Mouse (Mus musculus) bone marrow macrophage, adult 2 months (primary cell): ENCODE results near the gene Kmt2c. TPM values are rescaled to one million over a fixed set of nuclear protein-coding genes. Genes with fewer than 3 reads are reported as not detected.
A peak's percentile ranks its signal among the peaks of the same experiment; 100 is the strongest.

Source experiments
- H3K27ac ChIP-seq: 2 replicates; pipeline ENCODE4 v1.5.1; 2012; ENCODE audit warnings: low read depth, low read length; ENCODE audit not compliant: insufficient read depth
- H3K4me1 ChIP-seq: 2 replicates; pipeline ENCODE4 v1.6.1; 2012; ENCODE audit warnings: low read length; ENCODE audit not compliant: control insufficient read depth, insufficient read depth
- H3K4me3 ChIP-seq: 2 replicates; pipeline ENCODE4 v1.5.1; 2012; ENCODE audit warnings: mild to moderate bottlenecking, low read length, moderate library complexity; ENCODE audit not compliant: insufficient read depth
- CTCF ChIP-seq: IDR thresholded peaks from 2 replicates; pipeline ENCODE4 v1.5.1; 2012; ENCODE audit warnings: low read depth, mild to moderate bottlenecking, low read length, moderate library complexity
- POLR2A ChIP-seq: IDR thresholded peaks from 2 replicates; pipeline ENCODE4 v1.6.1; 2012; ENCODE audit warnings: mild to moderate bottlenecking, low read depth, low read length, borderline replicate concordance
- polyA plus RNA-seq: library from polyadenylated mRNA; stranded (reverse); fragments of >200 nt; gene quantifications from 2 replicates; pipeline ENCODE4 v1.2.4, GENCODE M21; 2012; ENCODE audit not compliant: missing spikeins, insufficient read depth, insufficient read length

The Kmt2c gene
- polyA plus RNA-seq = 35.3 and 38.9 TPM in 2 replicates

DNA sequence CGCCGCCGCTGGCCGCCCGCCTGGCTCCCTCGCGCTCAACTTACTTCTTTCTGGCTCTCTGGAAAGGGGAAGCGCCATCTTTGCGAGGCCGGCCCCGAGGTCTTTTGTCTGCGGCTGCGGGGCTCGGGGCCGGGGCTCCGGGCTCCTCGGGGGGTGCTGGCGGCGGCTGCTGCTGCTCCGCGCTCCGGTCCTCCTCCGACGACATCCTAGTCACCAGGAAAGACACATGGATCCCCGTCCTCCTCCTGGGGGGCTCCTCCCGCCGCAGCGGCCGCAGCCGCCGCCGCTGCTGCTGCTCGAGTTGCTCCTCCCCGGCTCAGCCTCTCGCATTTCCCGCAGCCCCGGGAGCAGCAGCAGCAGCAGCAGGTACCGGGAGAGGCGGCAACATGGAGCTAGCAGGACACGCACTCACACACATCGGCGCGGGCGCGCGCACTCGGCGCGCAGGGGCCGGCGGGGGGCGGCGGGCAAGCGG lies at the start of gene Kmt2c:
Gene Kmt2c, minus strand, starts transcription at position 438 of the 475 bp plus-strand sequence.
- Histone ChIP-seq H3K4me3 (peak within 1 kb of the TSS; percentile 100), H3K4me1 (peaks cover 10% of the 10 kb centered on the region), H3K27ac (peak within 1 kb of the TSS; percentile 95)
- no peak for TF ChIP-seq CTCF
- TF ChIP-seq POLR2A = no peak

DNA sequence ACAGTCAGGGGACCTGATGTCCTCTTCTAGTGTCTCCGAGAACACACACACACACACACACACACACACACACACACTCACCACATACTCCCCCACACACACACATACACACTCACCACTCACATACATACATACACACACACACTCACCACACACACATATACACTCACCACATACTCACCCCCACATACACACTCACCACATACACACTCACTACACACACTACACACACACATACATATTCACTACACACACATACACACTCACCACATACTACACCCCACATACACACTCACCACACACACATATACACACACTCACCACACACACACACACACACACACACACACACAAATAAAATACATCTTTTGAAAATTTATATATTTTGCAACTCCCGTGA lies 48.3 kb upstream of the Kmt2c start:
- no peak for TF ChIP-seq POLR2A
- TF ChIP-seq CTCF = no peak
- no peaks in the 10 kb centered on the region for H3K4me1 ChIP-seq
- no peak overlapping the region for H3K4me3 ChIP-seq
- H3K27ac ChIP-seq = no peak overlapping the region

DNA sequence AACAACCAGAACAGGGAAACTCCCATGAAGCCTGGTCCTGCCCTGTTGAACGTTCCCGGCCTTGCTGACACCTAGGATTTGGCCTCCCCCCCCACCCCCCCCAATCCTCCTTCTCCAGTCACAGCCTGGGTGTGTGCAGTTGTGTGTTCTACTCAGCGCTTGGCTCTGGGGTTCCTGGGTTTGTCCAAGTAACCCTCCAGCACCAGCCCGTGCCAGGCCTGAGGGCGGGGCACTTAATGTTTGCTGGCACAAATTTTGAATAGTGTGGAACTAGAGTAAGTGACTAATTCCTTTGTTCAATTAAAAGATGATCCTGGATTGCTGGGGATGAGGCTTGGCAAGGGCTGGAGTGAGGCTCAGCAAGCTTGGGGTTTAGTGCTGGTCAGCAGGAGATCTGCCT lies 46.0 kb upstream of the Kmt2c start:
- Histone ChIP-seq H3K4me1 (no peaks in the 10 kb centered on the region), H3K4me3 (no peak overlapping the region), H3K27ac (no peak overlapping the region)
- TF ChIP-seq POLR2A = no peak
- no peak for TF ChIP-seq CTCF

DNA sequence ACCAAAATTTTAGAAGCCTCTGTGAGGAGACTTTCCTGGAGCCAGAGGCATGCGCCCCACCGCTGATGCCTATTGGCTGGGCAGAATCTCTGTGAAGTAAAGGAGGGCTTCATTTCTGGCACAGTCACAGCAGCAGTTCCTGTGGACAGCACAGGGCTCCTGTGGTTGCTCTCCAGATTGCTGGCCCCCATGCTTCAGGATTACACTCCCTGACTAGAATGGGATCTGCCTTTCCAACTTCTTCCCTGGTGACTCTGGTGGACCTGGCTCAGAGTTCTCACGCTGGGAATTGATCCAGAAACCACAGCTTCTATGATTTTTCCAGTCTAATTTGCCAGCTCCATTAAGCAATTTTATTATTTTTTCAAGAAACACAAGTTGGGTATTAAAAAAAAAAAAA lies 45.5 kb upstream of the Kmt2c start:
- Histone ChIP-seq H3K4me3 (no peak overlapping the region), H3K4me1 (no peaks in the 10 kb centered on the region), H3K27ac (no peak overlapping the region)
- TF ChIP-seq POLR2A (no peak), CTCF (no peak)

DNA sequence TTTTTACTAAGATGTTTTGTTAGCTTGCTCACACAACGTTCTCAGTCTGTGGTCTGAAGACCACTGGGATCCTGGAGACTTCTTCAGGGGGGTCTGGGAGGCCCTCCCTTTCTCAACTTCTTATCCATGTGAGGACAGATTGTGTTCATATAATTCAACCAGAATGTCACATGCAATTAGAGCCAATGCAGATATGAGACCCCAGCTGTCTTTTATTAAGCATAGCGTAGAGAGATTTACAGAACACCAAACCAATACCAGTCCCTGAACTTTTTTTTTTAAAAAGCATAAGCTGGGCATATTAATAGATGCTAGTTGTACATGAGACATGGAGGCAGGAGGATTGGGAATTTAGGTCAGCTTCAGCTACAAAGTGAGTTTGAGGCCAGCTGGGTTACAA lies 43.1 kb upstream of the Kmt2c start:
- TF ChIP-seq CTCF (no peak), POLR2A (no peak)

DNA sequence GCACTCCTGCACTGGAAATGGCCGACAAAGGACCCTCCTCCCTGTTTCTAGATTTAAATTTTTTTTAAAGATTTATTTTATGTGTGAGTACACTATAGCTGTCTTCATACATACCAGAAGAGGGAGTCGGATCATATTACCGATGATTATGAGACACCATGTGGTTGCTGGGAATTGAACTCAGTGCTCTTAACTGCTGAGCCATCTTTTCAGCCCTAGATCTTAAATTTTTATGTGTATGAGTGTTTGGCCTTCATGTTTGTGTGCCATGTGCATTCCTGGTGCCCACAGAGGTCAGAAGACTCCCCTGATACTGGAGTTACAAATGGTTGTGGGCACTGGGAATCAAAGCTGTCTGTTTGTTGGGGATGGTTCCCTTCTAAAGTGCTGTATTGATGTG lies 42.3 kb upstream of the Kmt2c start:
- no peak overlapping the region for H3K27ac ChIP-seq
- TF ChIP-seq POLR2A = no peak
- no peak overlapping the region for H3K4me3 ChIP-seq
- H3K4me1 ChIP-seq = no peaks in the 10 kb centered on the region

More for the DNA sequence above, 43.1 kb upstream of the Kmt2c start:
- no peak overlapping the region for H3K4me3 ChIP-seq
- no peaks in the 10 kb centered on the region for H3K4me1 ChIP-seq
- no peak overlapping the region for H3K27ac ChIP-seq

DNA sequence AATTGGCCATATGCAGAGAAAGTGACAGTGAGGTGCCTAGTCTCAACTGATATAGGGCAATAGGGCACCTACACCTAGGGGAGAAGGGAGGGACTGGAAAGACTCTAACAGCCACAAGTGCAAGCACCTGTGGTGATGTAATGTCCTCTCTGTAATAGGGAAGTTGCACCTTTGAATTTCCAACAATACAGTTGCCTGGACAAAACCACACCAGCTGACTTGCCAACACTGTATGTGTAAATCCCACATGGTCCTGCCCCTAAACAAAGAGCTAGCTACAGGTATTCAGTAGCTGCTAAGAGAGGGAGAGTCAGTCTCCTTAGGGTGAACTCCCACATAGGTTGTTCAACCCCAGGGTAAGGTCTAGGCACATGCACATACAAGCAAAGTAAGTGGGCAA lies 41.8 kb upstream of the Kmt2c start:
- Histone ChIP-seq H3K4me3 (no peak overlapping the region), H3K4me1 (no peaks in the 10 kb centered on the region), H3K27ac (no peak overlapping the region)
- TF ChIP-seq POLR2A (no peak), CTCF (no peak)

DNA sequence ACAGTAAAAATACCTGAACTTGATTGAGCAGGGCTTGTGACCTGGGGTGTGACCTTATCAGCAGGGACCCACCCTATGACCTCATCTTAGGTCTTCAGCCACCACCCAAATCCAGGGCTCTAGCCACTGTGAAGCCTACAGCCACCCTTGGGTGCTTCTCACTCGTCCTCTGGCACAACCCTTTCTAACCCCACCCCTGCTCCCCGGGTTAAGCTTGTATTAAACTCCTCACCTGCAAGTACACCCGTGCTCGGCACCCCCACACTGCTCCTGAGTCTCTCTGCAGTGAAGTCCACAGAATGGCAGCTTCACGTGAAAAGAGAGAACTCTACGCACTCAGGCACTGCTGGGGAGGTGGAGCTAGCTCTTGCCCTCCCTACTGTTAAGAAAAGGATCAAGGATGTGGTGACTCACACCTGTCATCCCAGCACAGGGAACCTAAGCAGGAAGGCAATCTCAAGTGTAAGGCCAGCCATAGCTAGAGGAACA lies 38.4 kb upstream of the Kmt2c start:
- no peak overlapping the region for H3K27ac ChIP-seq
- TF ChIP-seq CTCF = no peak
- no peak overlapping the region for H3K4me3 ChIP-seq
- no peaks in the 10 kb centered on the region for H3K4me1 ChIP-seq

DNA sequence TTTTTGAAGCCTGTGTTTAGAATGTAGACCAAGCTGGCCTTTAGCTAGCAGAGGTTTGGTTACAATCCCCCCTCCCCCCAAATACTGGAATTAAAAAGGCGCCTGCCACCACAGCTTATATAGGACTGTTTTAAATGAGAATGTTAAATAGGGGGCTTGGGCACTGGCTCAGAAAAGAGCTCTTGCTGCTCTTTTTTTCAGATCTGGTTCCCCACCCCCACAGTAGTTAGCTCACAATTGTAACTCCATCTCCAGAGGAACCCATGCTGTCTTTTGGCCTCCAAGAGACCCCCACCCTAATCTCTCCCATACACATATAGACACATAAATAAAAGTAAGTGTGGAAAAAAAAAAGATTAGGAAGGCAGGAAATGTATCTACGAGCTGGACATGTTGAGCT lies 37.9 kb upstream of the Kmt2c start:
- TF ChIP-seq POLR2A (no peak), CTCF (no peak)
- Histone ChIP-seq H3K27ac (no peak overlapping the region), H3K4me3 (no peak overlapping the region), H3K4me1 (no peaks in the 10 kb centered on the region)

DNA sequence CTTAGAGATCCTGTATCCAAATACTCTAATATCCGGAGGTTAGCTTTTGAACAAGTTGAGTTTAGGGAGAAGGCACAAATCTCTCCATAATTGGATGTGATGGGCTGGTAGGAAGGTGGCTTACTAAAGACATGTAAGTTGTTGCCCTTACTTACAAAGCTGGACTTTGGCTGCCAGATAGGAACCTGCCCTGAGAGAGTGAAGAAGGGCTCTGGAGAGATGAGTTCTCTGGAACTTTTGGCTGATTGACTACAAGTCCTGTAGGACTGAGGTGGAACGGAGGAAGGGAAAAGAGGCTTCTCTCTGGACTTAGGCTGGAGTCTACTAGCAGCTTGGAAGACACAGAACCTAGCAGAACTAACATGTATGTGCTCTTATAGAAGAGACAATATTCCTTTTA lies 37.0 kb upstream of the Kmt2c start:
- TF ChIP-seq POLR2A (no peak), CTCF (no peak)

DNA sequence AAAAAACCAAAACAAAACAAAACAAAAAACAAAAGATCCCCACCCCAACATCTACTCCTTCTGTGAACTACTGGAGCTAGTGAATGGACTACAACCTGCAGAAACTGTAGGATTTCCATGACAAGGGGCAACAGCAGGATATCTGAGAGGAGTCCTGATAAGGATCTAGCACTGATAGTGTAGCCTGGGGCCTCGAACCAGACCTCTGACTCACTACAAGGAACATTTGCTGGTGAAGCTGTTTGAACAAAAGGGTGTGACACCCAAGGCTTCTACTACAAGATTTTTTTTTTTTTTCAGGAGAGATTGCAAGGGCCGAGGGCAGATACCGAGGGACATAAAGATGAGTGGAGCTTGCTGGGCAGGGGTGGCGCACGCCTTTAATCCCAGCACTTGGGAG lies 34.7 kb upstream of the Kmt2c start:
- H3K27ac ChIP-seq = no peak overlapping the region
- peaks cover 5% of the 10 kb centered on the region for H3K4me1 ChIP-seq
- TF ChIP-seq POLR2A = no peak
- TF ChIP-seq CTCF = no peak

More for the DNA sequence above, 37.0 kb upstream of the Kmt2c start:
- Histone ChIP-seq H3K4me1 (no peaks in the 10 kb centered on the region), H3K4me3 (no peak overlapping the region), H3K27ac (no peak overlapping the region)

More for the DNA sequence above, 34.7 kb upstream of the Kmt2c start:
- no peak overlapping the region for H3K4me3 ChIP-seq
